Mouse (Mus musculus) heart, adult 2 months (tissue): Measurements from ENCODE around the gene Doc2b.
A peak's percentile ranks its signal among the peaks of the same experiment; 100 is the strongest.

Experiments
- CTCF ChIP-seq: fragments of 200-600 bp; IDR thresholded peaks from 2 replicates; pipeline ENCODE4 v1.8.1; 2022; ENCODE audit warnings: antibody characterized with exemption, mild to moderate bottlenecking, moderate library complexity
- EP300 ChIP-seq: fragments of 200-500 bp; IDR thresholded peaks from 2 replicates; pipeline ENCODE4 v1.6.1; 2011; ENCODE audit warnings: low read depth, low read length, control low read depth; ENCODE audit not compliant: insufficient read depth
- POLR2A ChIP-seq: fragments of 200-500 bp; IDR thresholded peaks from 2 replicates; pipeline ENCODE4 v1.6.1; 2011; ENCODE audit warnings: mild to moderate bottlenecking, low read depth, low read length, control low read depth; ENCODE audit not compliant: insufficient read depth

DNA sequence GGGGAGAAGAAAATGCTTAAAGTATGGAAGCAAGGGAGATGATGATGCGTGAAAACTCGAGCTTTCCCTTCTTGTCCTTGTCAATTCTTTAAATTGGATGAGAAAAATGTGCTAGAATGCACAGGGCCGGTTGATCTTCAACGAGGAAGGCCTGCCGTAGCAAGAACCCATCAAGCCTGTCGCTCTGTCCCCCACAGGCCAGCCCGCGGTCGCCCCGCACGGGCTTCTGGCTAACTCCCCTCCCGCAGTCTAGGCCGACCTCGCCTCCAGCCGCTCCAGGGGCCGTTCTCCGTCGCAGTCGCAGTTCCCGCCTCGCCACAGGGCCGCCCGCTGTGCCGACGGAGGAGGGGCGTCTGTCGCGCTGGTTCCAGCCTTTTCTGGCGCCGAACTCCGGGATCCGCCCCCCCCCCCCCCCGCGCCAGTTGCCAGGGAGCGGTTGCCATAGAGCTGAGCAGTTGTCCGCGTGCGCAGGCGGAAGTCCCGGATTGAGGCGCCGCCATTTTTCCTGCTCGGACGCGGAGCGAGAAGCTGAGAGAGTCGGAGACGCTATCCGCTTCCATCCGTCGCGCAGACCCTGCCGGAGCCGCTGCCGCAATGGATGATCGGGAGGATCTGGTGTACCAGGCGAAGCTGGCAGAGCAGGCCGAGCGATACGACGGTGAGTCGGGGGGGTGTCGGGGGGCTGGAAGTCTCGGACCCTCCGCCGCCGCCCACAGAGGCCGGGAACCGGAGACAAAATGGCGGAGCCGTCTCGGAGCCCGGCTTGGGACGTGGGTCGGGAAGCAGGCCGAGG, 63.2 kb downstream of the Doc2b start, which contains the start of gene Ywhae:
- TF ChIP-seq POLR2A (peak; percentile 97), CTCF (0 out of 2 replicates have a peak, but pooled peaks have one; percentile 20), EP300 (peak; percentile 69; the same call in 1 of the 2 replicates)
